Mouse (Mus musculus) mouse embryonic stem cell (cell line): ENCODE data around the gene Tshz2.

Source experiments
- in situ Hi-C, 2 experiments: fragments of 300-500 bp; cut with MboI; formaldehyde crosslinking; loops; 1 replicate in 1 of 2; 3 replicates in 1 of 2; pipeline ENCODE4 v1.14.3; 2019 to 2020; ENCODE audit warnings: low sequenced_read_pairs in 2 of 2, low pct_unique_long_range_greater_than_20kb in 1 of 2, mixed read lengths in 1 of 2; ENCODE audit not compliant: unreplicated experiment in 1 of 2

The Tshz2 gene

GRCm38 (mm10) chr2:170091563-170092443, 459.0 kb downstream of the Tshz2 start:
- in situ Hi-C loops = no loop called here

- in situ Hi-C loops = no loop called here
These were observed 461.4 kb downstream of the Tshz2 start for GRCm38 (mm10) chr2:170094220-170094619.

- in situ Hi-C loops = loop anchor here (5.0 kb wide), 1 partner anchor 38 kb away; no protein-coding TSS in a partner anchor
These were observed 462.1 kb downstream of the Tshz2 start for GRCm38 (mm10) chr2:170094871-170095270.

- in situ Hi-C loops = no loop called here
These were observed 468.3 kb downstream of the Tshz2 start for GRCm38 (mm10) chr2:170101132-170101531.

- in situ Hi-C loops = no loop called here
These were observed 469.1 kb downstream of the Tshz2 start for GRCm38 (mm10) chr2:170101932-170102331.

- in situ Hi-C loops = no loop called here
These were observed 470.5 kb downstream of the Tshz2 start for GRCm38 (mm10) chr2:170103341-170103740.

GRCm38 (mm10) chr2:170103852-170104251, 471.0 kb downstream of the Tshz2 start:
- in situ Hi-C loops = no loop called here

GRCm38 (mm10) chr2:170104396-170104795, 471.6 kb downstream of the Tshz2 start:
- in situ Hi-C loops = no loop called here

- in situ Hi-C loops = no loop called here
These were observed 473.2 kb downstream of the Tshz2 start for GRCm38 (mm10) chr2:170106000-170106399.

GRCm38 (mm10) chr2:170107791-170108190, 475.0 kb downstream of the Tshz2 start:
- in situ Hi-C loops = no loop called here

GRCm38 (mm10) chr2:170109528-170109927, 476.7 kb downstream of the Tshz2 start:
- in situ Hi-C loops = no loop called here

GRCm38 (mm10) chr2:170110306-170110705, 477.5 kb downstream of the Tshz2 start:
- in situ Hi-C loops = no loop called here

- in situ Hi-C loops = no loop called here
These were observed 484.0 kb downstream of the Tshz2 start for GRCm38 (mm10) chr2:170116704-170117281.

- in situ Hi-C loops = loop anchor here in 1 of 2 experiments (10.0 kb wide), 1 partner anchor 94 kb away; no protein-coding TSS in a partner anchor
These were observed 487.6 kb downstream of the Tshz2 start for GRCm38 (mm10) chr2:170120139-170121027.
